Mouse (Mus musculus) urinary bladder, postnatal 4 days (tissue): ENCODE data around the gene Tectb.
"Not testable (repeated sequence)": the region's sequence is repeated elsewhere in the genome, so short reads cannot be mapped to it uniquely, and the experiment has no call there.

ENCODE experiments used
- DNase-seq, 2 experiments: peaks; one replicate each; pipeline ENCODE4 v3.0.0; 2021 to 2022; ENCODE audit warnings: low spot score in 2 of 2

Gene Tectb

DNA sequence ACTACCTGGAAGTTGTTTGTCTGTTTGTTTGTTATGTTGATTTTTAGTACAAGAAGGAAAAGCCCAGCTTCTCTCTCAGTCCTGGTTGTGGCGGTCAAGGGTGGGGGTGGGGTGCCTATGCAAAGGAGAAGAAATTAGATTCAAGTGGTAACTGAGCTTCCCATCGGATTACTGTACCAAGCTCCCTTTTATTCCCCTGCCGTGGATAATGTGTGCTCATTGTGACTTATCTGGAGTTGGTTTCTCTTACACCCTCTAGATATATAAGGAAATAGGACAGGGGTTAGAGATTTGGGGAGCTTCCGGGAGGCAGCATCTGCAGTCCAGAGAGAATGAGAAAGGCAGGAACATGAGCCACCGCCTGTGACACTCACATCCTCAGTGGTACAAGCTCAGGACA lies at the start of gene Tectb:
Tectb (plus strand) TSS at position 301 of the 400 bp plus-strand sequence.
- DNase-seq = no peak

DNA sequence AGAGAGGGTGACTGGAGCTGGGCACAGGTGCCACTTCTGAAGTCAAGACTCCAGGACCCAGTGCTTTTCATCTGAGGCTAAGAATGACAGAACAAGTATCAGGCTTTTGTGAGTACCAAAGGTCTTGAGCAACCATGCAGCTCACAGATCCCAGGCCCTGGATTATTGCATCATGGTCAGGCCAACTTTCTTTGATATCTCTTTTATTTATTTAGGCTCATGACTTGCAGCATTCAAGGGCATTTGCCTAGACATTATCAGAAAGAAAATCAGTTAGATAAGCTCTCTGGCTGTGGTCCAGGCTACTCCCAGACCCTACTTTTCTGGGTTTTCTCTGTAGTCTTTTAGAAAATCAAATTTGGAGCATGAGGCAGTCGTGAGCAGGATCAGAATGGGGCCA lies 48.8 kb upstream of the Tectb start:
- DNase-seq = no peak

DNA sequence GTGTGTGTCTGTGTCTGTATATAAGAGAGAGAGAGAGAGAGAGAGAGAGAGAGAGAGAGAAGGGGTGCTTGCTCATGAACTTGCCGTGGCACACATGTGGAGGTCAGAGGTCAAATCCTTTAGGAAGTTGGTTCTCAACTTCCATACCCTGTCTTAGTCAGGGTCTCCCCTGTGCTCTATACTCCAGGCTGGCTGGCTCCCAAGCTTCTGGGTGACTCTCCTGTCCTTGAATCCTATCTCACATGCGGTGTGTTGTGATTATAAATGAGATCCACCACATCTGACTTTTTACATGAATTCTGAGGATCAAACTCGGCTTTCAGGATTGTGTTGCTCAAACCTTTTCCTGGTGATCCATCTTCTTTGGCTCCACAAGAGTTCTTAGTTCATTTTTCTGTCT lies 48.1 kb upstream of the Tectb start:
- no peak for DNase-seq

DNA sequence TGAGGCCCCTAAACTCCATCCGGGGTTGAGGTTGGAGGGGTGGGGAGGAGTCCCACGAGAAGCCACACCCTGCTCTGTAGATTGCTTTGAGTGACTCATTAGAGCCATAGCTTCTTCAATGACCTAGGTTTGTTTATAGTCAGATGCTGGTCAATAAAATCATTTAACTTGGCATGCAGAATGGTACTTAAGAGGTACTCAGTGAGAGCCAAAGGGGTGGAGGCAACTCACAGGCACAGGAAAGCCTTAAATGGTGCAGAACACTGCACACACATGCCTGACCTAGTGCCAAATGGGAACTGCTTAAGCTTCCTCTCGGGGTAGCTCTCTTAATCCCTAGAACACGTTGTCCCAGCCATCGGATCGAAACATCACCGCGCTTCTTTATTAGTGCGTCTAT lies 46.0 kb upstream of the Tectb start:
- DNase-seq = no peak

DNA sequence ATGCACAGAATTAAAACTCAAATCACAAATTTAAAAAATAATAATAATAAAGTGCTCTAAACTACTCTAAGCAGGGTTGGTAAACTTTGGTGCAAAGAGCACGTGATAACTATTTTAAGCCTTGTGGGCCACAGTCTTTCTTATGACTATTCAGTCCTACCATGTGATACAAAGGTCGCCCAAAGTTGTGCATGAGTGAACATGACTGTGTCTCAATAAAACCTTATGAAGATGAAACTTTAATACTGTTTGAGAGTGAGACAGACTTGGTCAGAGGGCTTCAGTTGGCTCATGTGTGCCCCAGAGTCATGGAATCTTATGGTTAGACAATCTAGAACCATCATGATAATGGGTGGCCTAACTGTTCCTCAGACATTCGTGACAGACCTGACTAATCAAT lies 44.6 kb upstream of the Tectb start:
- DNase-seq = no peak

DNA sequence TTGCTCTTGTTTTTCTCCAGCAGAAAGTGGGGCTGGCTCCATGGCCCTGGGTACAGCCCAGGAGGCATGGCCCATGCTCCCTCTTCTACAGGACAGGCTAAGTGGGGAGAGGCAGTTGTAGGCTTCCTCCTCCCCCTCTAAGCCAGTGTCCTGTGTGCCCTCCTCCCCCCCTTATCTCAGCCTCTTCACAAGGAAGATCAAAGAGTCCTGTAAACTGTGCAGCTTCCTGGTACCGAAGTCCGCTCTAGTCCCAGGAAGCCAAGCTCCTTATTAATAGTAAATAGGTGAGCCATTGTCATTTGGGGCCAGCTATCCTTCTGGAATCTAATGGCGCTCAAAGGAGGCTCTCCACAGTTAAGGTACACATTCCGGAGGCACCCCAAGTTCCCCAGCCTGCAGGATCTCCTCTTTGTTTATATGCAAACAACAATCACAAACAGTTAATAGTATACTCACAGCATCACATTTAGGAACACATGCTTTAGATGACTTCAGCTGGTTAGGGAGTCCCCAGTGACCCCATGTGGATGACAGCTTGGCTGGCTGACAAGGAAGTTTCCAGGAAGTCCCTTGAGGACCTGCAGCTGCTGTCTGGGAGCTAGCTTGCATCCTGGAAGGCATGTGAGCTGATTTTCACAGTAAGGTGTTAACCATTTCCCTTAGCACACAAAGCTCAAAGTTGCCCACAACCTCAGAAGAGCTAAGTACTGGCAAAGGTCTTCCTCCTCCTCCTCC lies 43.7 kb upstream of the Tectb start:
- DNase-seq = no peak

DNA sequence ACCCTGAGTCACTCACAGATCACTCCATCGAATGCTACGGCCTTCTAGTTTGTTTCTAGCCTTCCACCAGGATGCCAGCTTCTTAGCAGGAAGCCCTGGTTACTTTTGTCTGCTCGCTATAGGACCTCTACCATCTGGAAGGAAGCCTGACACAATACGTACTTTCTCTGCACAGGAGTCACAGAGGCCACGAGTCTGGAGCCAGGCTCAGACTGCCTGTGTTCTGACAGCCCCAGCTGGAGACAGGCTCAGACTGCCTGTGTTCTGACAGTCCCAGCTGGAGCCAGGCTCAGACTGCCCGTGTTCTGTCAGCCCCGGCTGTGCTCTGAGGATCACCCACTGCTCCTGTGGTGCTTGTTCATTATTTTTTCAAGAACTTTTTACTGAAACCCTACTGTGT lies 42.6 kb upstream of the Tectb start:
- no peak for DNase-seq

DNA sequence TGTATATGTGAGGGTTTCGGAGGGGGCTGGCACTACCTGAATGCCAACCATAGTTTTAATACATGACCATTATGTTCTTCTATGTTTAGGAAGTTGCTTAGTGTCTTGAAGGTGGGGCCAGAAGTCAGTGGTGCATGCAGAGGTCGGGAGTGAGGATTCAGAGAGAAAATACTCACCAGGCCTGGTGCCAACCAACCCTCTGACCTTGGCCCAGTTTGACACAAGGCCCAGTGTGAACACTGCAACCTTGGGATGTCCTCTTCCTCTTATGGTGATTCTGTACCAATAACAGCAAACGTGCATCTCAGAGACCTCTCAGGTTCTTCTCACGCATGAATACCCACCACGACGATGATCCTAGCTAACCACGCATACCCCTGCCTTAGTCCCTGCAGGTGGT lies 42.0 kb upstream of the Tectb start:
- no peak for DNase-seq

DNA sequence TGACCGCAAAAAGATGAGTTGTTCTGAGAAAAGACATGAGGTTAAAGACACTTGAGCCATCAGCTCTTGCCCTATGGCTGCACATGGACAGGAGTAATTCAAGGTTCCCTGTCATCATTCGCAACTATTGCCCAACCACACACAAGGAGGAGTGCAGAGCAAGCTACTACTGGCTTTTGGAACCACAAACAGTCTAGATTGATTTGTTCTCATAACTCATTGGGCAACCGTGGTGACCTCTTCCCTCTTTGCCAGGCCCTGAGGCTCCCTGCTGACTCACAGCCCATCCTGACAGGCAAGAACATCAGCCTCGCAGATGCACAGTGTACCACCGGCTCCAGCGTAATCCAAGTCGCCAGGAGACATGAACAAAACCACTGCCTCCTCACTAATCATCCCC lies 41.2 kb upstream of the Tectb start:
- no peak for DNase-seq

DNA sequence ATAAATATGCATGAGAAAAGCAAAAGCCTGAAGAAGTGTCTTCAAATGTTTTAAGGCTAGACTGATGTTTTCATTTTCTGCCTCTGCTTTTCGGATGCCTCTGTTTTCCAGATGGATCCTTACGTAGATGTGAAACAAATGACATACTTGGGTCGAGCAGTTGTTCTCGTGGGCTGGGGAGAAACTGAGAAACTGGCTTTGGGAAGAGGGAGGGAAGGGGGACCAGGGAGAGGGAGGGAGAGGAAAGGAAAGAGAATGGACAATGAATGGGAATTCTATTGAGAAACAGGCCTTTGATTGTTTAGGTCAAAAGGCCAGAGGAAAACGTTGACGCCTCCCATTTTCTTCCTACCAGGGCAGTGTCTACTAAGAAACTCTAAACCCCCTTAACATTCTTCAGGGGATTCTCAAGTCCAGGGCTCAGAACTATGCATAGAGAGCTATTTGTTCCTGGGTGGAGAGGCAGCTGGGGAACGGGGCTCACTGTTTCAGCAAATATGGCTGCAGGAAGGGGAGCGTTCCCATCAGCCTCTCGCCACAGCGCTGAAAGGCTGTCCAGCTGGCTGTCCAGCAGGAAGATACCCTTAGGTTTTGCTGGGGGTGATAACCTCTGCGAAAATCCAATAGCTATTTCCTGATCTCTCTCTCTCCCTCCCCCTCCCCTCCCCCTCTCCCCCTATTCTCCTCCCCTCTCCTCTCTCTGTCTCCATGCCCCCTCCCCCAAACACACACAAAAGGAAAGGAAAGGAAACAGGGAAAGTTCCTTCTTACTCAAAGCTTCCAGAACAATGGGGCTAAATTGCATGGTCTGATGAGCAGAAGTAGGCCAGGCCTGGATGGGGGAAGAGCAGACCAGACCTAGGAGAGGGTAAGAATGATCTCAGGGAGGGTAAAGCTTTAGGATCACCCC lies 36.9 kb upstream of the Tectb start:
- DNase-seq = no peak

DNA sequence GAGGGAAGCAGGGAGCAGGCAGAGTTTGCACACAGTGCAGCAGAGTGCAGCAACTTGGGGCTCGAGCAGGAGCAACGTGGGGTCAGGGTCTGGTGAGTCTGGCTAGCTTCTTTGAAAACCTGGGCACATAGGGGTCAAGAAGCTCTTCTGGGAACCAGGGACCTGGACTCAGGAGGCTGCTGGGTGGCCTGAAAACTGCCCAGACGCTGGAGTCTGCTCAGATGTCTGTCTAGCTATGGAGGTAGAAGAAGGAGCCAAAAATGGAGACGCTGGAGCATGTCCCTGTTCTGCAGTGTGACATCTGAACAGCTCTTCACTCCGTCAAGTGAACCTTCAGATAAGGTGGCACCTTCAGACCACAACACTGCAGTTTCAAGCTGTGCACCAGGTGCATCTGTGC lies 35.8 kb upstream of the Tectb start:
- DNase-seq = no peak

DNA sequence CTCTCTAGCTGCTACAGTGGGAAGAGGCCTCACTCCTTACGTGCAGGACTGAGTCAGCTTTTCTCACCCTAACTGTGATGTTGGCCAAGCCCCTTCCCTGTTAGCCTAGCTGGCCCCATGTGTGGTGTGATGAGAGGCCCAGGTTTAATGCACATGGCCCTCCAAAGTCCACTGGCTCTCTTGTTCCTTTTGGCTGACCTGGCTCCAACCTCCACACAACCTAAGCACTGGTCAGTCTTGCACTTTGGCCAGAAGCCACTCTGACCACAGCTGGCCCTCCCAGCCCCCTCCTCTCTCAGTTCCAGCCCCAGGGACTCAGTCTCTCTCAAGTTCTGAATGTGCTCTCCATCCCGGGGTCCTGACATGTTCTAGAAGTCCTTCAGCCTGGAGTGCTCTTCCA lies 35.4 kb upstream of the Tectb start:
- DNase-seq = no peak

DNA sequence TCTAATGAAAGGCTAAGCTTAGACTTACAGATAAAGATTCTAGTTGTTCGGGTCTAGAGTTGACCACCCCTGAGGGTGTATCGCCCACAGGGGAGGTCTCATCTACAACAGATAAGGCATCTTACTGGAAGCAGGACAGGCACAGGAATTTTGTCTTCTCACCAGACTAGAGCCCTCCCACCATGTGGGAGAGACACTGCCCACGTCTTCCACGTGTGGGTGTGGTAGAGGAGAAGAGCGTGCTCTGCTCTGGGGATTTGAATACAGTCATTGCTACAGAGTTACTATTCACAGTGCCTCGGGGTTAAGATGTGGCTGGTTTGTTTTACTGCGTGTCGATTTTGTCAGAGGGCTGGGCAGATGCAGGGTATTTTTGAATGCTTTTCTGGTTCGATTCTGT lies 33.0 kb upstream of the Tectb start:
- no peak for DNase-seq

DNA sequence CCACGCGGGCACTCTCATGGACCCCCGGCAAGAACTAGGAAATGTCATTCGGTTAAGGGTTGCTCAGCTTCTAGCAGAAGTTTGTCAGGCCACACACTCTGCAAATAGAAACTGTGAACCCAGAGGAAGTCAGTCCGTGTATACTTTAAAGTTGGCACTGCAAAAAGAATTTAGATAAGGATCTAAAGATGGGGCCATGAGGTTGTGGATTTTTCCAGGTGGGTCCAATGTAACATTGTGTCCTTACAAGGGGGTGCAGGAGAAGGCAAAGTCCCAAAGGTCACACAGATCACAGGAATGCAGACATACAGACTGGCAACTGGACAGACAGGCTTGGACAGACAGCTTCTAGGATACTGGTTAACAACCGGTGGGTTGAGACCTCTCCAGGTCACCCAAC lies 32.4 kb upstream of the Tectb start:
- no peak for DNase-seq

DNA sequence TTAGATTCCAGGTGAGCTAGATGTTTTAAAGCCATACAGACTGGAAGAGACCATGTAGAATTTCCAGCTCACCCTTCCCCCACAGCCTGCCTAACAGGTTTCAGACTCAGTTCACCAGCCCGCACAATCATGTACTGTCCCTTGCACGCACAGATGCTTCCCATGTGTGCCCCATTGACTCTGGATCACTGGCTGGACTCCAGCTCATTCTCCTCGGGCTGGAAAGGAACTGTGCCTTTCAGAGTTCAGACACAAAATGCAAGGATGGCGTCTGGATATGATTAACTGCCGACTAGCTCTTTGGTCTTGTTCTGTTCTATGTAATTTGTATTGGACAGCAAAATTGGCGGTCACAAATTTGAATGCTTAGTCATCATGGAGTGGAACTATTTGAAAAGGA lies 30.9 kb upstream of the Tectb start:
- no peak for DNase-seq

DNA sequence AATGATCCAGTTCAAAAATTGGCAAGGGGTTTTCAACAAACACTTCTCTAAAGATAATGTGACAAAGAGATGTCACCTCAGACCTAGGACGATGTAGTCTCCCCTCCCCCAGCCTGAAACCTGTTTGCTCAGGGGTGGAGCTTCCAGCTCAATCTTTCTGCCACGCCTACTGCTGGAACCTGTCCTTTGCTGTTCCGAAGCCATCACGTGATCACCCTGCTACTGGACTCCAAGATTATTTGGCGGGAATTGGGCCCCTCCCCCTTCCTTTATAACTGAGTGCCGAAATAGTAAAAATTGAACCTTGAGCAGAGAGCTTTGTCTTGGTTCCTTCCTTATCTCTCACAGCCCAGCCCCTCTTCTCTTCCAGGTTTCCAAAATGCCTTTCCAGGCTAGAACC lies 28.3 kb upstream of the Tectb start:
- DNase-seq = not testable (repeated sequence)

DNA sequence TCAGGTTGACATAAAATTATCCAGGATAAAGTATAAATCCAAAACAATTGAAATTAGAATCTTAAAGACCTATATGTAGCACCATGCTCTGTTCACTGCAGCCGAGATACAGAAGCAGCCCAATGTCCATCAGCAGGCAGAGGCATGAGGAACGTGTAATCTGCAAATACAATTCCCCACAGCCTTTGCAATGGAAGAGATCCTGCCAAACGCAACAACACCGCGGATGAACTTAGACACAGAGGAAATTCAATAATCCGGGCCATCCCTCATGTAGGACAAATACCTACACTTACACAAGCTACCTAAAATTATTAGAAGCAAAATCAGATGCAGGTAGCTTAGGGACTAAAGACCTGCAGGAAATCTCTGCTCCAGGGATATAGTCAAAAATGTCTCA lies 27.6 kb upstream of the Tectb start:
- no peak for DNase-seq

DNA sequence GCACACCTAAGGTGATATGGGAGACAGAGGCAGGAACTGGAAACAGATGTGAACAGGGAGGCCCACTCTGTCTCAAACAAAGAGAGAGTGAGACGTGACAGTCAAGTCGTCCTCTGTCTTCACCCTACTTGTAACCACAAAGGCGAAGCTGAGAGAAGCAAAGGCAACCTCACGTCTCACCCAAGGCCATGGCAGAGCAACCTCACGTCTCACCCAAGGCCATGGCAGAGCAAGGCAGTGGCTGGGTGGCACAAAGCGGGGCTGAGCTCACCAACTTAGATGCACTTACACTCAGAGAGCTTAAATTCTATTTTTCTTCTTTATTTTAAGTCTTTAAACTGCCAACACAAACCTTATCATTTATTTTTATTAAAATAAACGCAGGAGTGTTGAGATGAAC lies 23.5 kb upstream of the Tectb start:
- no peak for DNase-seq

DNA sequence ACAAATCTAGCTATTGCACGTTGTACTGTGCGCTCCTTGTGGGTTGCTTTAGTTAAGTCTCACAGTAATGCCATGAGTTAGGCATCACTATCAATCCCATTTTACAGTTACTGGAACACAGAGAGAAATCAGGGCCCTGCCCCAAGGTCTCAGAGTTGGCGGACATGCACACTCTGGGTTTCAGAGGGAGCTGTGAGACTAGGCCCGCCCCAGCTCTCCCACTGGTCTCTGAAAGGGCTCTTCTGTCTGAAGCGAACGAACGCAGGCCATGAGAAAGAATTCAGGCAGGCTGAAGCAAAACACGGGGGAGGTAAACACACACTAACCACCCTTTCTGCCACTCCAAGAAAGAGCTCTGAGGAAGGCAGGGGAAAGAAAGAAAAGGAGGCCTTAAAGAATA lies 21.9 kb upstream of the Tectb start:
- DNase-seq = peak in 1 of 2 experiments; percentile 32

DNA sequence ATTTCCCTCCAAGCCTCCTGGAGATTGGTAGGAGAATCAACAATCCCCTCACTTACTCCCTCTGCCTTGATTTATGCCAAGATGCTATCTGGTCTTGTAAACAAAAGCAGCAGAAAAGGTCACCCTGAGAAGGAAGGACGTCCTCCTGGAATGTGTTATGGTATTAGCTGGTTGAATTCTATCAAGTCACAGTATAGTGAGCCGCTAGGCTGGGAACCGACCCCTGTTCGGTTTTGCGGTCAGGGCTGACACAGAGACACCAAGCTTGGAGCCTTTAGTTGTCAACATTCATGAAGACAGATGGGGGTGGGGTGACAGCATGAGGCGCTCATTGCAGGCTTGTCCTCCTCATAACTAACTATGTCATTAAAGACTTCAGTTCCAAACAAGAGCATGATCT lies 20.7 kb upstream of the Tectb start:
- no peak for DNase-seq

DNA sequence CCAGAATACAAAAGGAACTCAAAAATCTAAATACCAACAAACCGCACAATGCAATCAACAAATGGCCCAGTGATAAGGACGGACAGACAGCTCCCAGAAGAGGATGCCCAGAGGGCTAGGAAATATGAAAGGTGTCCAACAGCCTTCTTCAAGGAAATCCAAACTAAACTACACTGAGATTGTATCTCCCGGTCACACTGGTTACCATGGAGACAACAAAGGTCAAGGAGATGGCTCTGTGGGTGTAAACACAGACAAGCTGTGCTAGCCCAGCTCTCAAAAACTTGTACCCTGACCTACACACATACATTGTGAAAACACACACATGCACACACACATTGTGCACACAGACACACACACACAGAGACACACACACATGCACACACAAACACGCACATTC lies 18.3 kb upstream of the Tectb start:
- no peak for DNase-seq

DNA sequence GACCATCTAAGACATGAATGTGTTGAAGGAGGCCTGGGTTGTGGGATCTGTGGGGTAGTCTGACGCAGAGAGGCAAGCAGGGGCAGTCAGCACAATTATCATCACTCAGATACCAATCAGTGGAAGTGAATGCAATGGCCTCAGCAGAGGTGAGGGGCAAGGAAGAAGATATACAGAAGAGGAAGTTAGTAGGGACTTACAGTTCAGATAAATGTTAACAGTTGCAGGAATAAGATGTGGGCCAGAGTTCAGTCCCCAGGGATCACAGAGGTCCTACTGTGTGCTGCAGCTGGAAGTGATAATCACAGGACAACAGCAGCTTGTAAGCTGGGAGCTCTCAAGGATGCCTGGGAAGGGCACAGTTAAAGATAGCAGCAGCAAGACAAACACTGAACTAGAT lies 16.4 kb upstream of the Tectb start:
- no peak for DNase-seq

DNA sequence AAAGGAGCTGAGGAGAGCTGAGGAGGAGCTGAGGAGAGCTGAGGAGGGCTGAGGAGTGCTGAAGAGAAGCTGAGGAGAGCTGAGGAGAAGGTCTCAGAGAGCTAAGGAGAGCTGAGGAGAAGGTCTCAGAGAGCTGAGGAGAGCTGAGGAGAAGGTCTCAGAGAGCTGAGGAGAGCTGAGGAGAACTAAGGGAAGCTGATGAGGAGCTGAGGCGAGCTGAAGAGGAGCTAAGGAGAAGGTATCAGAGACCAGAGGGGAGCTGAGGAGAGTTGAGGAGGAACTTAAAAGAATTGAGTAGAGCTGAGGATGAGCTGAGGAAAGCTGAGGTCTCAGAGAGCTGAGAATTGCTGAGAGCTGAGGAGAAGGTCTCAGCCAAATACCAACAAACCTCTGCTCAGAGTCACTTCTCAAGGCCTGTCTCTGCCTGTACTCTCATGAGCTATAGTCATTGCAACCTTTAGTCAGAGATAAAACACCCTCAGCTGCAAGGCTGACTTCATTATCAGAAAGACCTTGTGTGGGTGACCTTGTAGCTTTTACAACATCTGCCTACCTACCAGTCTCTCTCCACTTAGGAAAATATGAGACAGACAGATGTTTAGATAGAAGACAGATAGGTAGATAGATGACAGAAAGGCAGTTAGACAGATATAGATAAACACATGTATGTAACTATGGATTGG lies 15.2 kb upstream of the Tectb start:
- no peak for DNase-seq
